Mouse (Mus musculus): ENCODE data around the gene Kif18a.

Gene Kif18a

DNA sequence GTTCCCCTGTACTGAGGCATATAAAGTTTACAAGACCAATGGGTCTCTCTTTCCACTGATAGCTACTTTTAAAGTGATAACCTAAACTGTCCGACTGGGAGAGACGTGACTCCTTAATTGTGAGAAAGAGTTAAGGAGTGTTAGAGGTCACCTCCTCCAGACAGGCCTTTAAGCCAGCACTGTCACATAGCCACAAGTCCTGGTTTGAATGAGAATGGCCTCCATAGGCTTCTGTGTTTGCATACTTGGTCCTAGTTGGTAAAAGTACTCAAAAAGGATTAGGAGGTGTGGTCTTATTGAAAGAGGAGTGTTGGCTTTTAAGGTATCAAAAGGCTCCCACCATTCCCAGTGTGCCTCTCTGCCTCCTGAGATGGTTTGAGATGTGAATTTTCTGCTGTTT lies 94.3 kb downstream of the Kif18a start:
- DNase-seq (ENCODE audit: low read depth, low spot score) = peak; percentile 69

DNA sequence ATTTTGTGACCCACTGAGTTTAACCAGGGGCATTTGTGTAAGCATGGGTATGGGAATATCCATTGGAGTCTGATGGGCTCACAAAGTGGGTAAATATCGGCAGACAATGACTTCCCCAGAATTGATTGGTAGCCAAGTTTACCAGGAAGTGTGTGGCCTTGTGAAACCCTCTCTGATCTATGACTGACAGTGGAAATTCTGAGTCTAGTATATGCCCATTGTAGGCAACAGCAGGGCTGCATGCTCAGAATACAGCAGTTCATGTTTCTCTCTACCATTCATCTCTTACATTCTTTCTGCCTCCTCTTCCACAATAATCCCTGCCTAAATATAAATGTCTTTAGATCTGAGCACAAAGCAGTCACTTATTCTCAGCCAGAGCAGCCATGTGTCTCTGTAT lies 103.5 kb downstream of the Kif18a start:
- DNase-seq (ENCODE audit: low read depth, low spot score) = no peak

DNA sequence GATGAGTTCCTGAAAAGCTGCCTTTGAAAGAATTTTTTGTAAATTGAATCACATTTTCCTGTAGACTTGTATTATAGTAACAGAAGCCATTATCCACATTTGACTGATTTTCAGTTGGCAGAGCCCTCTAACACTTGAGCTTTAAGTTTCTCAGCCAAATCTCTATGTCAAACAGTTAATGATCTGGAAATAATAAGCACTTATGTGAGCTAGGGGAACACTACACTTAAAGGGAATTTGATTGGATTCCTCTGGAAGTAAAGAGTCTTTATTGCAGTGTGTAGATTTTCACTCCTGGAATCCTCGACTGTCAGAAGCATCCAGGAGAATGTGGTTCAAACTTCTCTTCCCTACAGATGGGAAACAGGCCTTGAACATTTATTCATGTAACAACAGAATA lies 105.7 kb downstream of the Kif18a start:
- no peak for DNase-seq (ENCODE audit: low read depth, low spot score)

DNA sequence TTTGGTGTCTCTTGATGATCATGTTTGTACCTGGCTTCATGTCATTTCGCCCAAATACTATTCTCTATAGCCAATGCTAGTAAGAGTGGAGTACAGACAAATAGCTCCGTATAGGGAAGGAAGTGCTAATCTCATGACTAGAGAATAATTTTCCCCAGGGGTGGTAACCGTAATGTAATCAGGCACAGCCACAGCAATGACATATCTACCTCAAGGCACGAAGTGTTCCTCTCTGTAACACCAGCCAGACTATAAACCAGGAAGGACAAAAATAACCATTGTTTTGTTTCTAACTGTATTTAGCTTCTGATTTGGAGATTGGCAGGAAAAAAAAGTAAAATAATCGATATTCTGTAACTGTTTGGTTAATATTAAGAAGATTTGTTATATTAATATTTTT lies 108.2 kb downstream of the Kif18a start:
- no peak for DNase-seq (ENCODE audit: low read depth, low spot score)

DNA sequence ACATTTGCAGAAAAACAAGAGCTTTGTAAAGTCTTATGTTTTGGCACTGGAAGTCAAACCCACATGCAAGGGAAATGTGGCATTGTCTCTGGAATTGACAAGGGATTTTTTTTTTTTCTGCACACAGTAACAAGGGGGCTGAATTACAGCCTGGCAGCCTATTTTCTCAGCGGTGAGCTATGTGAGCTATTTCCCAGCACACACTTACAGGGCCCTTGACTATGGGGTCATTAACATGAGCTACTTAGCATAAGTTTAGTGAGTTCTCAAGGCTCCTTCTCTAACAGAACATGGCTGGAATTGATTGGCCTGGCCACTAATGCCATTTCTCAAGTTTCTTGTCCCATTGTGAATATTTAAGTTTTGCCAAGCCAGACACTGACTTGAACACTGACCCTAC lies 109.4 kb downstream of the Kif18a start:
- DNase-seq (ENCODE audit: low read depth, low spot score) = peak; percentile 5

Measured in R1 (cell line).